Mouse (Mus musculus): ENCODE measurements around the gene Cpb2.

Gene Cpb2

DNA sequence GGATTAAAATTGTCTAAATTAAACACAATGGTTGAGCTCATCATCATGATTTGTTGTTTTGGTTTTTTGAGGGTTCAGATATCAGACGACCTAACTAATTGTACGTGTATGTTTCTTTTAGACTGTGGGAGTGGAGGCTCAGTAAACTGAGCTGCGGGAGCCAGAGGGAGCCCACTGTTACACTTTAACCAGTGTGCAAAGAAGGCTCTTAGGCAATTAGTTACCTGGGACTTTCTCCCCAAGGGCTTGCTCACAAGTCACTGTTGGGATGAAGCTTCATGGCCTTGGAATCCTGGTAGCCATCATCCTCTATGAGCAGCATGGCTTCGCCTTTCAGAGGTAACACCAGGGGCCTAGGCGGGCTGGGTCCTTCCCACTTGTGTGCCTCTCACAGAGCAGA, at the start of gene Cpb2:
Gene Cpb2, plus strand, starts transcription at position 201 of the 400 bp plus-strand sequence.
- DNase-seq (ENCODE audit: low read depth, low spot score) = no peak

DNA sequence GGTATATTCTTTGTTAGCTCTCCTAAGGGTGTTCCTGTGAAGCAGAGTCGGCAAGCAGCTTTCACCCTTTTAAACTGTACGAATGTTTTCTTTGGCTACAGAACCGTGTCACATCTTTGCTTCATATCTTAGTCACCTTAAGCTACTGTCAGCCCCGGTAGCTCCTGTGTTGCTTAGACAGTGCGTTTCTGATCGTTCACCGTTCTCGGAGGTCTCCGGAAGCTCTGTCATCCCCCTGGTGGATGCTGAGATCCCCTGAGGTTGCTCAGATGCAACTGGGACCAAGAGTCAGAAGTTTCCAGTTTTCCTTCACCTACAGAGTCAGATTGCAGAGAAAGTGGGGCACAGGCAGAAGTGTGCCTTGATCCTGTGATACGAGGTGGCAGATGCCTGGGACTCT, 49.7 kb upstream of the Cpb2 start:
- DNase-seq (ENCODE audit: low read depth, low spot score) = no peak

GRCm38 (mm10) chr14:75192858-75193257, 49.2 kb upstream of the Cpb2 start:
- no peak for DNase-seq (ENCODE audit: low read depth, low spot score)

GRCm38 (mm10) chr14:75195530-75195929, 46.6 kb upstream of the Cpb2 start:
- DNase-seq (ENCODE audit: low read depth, low spot score) = no peak

DNA sequence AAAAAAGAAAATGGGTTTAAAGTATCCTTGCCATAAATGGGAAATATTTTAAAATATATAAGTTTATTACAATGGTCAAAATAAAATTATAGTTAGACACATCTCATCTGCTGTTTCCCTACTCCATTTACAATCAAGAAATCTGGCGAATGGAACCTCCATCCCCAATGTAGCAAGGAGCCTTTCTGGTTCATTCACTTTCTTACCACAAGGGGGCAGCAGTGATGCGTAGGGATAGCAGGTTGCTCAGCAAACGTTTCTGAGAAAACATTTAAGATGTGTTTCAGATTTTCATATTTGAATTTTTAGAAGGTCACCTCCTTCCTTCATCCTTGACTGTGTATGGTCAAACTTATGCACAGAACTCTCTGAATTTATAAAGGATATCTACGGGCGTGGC, 45.1 kb upstream of the Cpb2 start:
- peak; percentile 54 for DNase-seq (ENCODE audit: low read depth, low spot score)

GRCm38 (mm10) chr14:75197660-75198059, 44.4 kb upstream of the Cpb2 start:
- DNase-seq (ENCODE audit: low read depth, low spot score) = no peak

DNA sequence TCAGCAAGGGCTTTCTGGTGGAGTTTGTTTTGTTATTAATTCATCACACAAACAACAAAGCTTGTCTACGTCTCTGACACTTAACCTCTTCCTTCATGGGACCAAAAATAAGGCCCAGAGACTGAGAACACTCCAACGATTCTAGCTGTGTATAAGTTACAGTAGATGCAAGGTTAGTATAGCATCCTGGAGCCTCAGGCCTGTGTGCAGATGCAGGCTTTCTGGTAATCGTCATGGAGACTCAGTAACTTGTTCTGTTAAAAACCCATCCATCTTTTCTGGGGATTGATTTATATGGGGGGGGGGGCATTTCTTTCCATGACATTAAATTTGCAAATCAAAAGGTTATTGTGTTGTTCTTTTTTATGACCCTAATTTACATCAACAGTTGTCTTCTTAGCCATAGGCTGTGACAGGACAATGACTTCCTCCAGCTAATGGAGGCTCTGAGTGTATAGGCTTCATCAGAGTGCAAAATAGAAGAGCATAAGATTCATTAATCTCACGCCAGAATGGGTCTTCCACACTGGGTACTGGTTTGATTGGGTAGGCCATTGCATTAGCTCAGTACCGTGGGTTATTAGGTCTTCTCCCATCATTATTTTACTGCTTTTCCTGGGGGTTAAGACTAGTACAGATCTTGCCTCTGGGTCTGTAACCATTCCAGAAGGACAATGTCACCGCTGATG, 36.6 kb upstream of the Cpb2 start:
- no peak for DNase-seq (ENCODE audit: low read depth, low spot score)

DNA sequence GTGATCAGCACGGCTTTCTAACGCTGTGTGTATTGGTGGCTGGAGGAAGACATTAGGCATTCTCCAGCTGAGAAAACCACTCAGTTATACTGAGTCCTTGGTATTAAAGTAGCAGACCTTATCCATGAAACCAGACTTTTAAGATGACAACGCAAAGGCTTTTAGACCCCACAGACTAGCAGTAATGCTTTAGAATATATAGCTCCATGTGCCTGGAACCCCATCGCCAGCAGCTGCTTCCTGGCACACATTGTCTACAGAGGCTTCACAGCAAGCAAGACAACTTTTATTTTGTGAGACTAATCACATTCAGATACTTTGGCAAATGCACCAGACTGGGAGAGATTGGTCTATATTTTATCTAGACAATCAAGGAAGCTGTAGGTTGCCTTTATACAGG, 35.8 kb upstream of the Cpb2 start:
- DNase-seq (ENCODE audit: low read depth, low spot score) = no peak

GRCm38 (mm10) chr14:75208572-75209151, 33.4 kb upstream of the Cpb2 start:
- no peak for DNase-seq (ENCODE audit: low read depth, low spot score)

DNA sequence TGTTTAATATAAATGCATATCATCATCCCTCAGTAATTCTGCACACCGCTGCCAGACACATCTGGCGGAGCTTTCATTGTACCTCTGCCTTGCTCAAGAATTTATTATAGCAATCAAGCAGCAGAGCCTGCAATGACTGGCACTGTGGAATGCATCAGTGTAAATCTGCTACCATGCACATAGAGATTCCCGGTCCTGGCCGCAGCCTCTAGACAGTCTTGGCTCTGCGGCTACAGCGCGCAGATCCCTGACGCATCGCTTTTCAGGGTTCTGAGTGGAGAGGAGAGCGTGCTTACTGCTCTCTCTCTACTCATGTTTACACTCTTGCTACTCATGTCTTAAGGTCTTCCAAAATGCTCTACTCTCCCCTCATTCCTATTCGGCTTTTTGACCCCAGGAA, 28.3 kb upstream of the Cpb2 start:
- no peak for DNase-seq (ENCODE audit: low read depth, low spot score)

DNA sequence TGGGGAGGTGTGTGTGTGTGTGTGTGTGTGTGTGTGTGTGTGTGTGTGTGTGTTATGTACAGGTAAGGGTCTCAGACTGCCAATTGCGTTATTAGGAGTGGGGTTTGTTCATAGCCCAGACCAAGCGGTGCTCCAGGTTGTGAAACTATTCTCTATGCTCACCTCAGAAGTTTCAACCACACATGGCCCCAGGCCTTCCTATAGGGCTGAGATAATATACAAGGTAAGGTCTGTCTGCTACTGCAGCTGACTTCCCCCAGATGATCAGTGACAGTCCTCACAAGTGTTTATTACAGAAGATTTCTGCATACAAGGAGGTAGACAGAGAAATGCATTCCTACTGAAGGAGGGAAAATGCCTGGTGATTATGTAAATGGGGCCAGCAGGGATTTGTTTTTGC, 23.2 kb upstream of the Cpb2 start:
- no peak for DNase-seq (ENCODE audit: low read depth, low spot score)

DNA sequence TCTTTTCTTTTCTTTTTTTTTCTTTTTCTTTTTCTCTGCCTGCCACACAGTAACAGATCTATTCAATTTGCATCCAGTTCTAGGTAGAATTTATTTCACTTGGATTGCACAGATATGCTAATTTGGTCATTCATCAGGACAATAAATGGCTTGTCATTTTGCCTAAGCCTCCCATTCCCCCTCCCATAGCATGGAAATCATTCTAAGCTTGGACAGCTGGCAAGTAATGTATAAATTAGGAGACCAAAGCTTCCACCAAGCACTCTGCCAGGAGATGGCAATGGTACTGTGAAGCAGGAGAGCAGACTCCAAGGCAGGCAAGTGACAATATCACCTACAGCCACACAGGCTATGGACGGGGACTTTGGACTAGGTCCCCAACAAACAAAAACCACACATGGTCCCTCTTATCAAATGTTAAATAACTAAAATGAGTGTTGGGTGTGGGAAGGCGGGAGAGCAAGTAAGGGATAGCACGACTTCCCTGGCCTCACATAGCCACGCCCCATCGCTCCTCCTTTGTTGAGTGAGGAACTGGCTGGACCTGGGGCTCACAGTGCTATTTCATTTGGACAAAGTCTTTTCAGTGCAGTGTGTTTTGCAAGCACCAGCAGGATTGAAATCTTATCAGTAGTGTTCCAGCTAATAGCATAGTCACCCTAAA, 22.7 kb upstream of the Cpb2 start:
- no peak for DNase-seq (ENCODE audit: low read depth, low spot score)

DNA sequence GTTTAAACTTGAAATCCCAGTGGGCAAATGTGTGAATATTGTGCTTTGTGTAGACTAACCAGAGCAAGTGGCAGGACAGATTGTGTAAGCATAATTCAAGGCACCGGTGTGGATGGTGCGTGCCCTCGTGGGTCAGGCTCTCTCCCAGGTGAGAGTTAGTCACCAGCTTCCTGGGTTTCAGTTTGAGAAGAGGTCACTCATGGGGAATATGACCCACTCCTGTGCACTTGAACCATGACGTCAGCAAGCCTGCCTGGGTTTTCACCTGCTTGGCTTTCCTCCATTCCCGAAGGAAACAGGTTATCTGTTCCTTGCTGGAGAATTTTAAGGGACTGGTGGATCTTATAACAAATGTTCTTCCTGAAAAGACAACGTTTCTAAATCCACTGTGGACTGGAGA, 19.7 kb upstream of the Cpb2 start:
- DNase-seq (ENCODE audit: low read depth, low spot score) = no peak

- DNase-seq (ENCODE audit: low read depth, low spot score) = no peak
Measured at GRCm38 (mm10) chr14:75227453-75228084, 14.5 kb upstream of the Cpb2 start.

GRCm38 (mm10) chr14:75229834-75230233, 12.3 kb upstream of the Cpb2 start:
- DNase-seq (ENCODE audit: low read depth, low spot score) = peak; percentile 20

- DNase-seq (ENCODE audit: low read depth, low spot score) = no peak
Measured at GRCm38 (mm10) chr14:75233070-75233469, 9.0 kb upstream of the Cpb2 start.

- no peak for DNase-seq (ENCODE audit: low read depth, low spot score)
Measured at GRCm38 (mm10) chr14:75235552-75235951, 6.5 kb upstream of the Cpb2 start.

DNA sequence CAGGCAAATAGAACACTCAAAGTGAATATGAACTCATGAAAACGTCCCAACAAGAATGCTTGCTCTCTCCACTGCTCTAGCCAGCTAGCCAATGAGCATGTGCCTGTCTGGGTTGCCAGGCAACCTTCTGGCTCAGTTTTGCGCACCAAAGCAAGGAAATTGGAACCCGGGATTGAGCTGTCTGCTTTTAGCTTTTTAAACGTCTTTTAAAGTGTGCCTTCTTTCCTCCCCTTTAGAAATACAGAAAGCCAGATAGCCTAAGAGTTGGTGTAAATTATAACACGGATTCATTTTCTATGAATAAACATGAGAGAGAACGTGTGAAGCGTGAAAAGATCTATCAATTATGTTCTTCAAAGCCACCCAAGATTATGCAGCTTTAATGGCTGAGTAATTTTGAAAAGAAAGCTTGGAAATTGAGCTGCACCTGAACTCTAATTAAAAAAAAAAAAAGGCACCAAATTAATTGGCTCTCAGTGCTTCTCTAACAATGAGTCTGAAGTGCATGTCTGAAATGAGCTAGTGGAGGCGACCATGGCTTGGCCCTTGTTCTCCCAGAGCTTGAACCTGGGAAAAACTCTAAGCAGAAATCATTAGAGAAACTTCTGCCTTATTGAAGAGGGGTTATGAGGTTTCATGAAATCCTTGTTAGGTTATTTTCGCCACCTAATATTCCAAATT, 6.0 kb upstream of the Cpb2 start:
- no peak for DNase-seq (ENCODE audit: low read depth, low spot score)

GRCm38 (mm10) chr14:75236636-75237003, 5.5 kb upstream of the Cpb2 start:
- no peak for DNase-seq (ENCODE audit: low read depth, low spot score)

DNA sequence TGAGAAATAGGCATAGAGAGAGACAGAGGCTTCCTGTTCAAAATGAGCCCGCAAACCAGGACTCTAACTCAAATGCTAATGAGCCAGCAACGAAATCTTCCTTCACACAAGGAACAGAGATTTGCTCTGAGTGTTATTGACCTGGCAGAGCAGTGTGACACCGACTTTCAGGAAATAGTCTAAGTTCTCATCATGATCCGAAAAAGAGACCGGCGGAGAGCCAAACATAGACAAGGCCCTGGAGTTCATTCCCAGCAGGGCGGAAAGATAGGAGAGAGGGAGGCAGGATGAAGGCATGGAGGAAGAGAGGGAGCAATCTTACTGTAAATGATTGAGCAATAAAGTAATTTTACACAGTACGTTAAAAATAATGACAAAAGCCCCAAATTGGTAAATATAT, 5.0 kb upstream of the Cpb2 start:
- no peak for DNase-seq (ENCODE audit: low read depth, low spot score)

DNA sequence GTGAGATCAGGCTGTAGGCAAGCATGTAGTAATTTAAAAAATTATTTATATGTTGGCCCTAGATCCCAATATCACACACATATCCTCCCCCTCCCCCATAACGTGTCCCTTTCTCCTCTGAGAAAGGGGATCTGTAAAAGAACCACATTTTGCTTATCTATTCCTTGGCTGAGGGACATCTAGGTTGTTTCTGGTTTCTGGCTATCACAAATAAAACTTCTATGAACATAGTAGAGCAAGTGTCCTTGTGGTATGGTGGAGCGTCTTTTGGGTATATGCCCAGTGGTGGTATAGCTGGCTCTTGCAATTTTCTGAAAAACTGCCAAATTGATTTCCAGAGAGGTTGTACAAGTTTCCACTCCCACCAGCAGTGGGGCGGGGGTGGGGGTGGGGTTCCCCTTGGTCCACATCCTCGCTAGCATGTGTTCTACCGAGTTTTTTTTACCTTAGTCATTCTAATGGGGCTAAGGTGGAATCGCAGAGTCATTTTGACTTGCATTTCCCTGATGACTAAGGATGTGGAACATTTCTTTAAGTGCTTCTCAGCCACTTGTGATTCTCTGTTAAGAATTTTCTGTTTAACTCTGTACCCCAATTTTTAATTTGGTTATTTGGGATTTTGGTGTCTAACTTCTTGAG, 3.9 kb upstream of the Cpb2 start:
- no peak for DNase-seq (ENCODE audit: low read depth, low spot score)

Data from retina, postnatal 7 days (tissue).